Mouse (Mus musculus) heart, adult 2 months (tissue): Measurements from ENCODE around the gene Dhx58.

ENCODE experiments used
- EP300 ChIP-seq: fragments of 200-500 bp; IDR thresholded peaks from 2 replicates; pipeline ENCODE4 v1.6.1; 2011; ENCODE audit warnings: low read depth, low read length, control low read depth; ENCODE audit not compliant: insufficient read depth
- POLR2A ChIP-seq: fragments of 200-500 bp; IDR thresholded peaks from 2 replicates; pipeline ENCODE4 v1.6.1; 2011; ENCODE audit warnings: mild to moderate bottlenecking, low read depth, low read length, control low read depth; ENCODE audit not compliant: insufficient read depth

- TF ChIP-seq POLR2A (no peak), EP300 (0 out of 2 replicates have a peak, but pooled peaks have one; percentile 20)
These were observed 16.3 kb upstream of the Dhx58 start for GRCm38 (mm10) chr11:100720345-100720744.
